Mouse (Mus musculus) neural tube, embryonic 12.5 days (tissue): ENCODE data around the gene Tti1. TPM values are rescaled to one million over a fixed set of nuclear protein-coding genes. Genes with fewer than 3 reads are reported as not detected.

Experiments
- ATAC-seq: fragments of 200-750 bp; cut with Nextera tagmentation; 2 replicates; pipeline ENCODE4 v1.8.0; 2017; ENCODE audit warnings: low read depth, mild to moderate bottlenecking, moderate TSS enrichment, moderate library complexity; ENCODE audit not compliant: low FRiP score
- H3K27ac ChIP-seq: fragments of 300-500 bp; sonication (generic); 2 replicates; pipeline ENCODE4 v1.5.1; 2016
- H3K27me3 ChIP-seq: fragments of 300-500 bp; sonication (generic); replicated peaks from 2 replicates; pipeline ENCODE4 v1.6.1; 2016; ENCODE audit warnings: mild to moderate bottlenecking
- H3K36me3 ChIP-seq: fragments of 300-500 bp; sonication (generic); 2 replicates; pipeline ENCODE4 v1.6.1; 2016; ENCODE audit warnings: mild to moderate bottlenecking
- H3K4me1 ChIP-seq: fragments of 300-500 bp; sonication (generic); 2 replicates; pipeline ENCODE4 v1.6.1; 2016
- H3K4me2 ChIP-seq: fragments of 300-500 bp; sonication (generic); replicated peaks from 2 replicates; pipeline ENCODE4 v1.6.1; 2016; ENCODE audit warnings: mild to moderate bottlenecking
- H3K4me3 ChIP-seq: fragments of 300-500 bp; sonication (generic); 2 replicates; pipeline ENCODE4 v1.5.1; 2016
- H3K9ac ChIP-seq: fragments of 300-500 bp; sonication (generic); 2 replicates; pipeline ENCODE4 v1.6.1; 2016; ENCODE audit warnings: mild to moderate bottlenecking
- H3K9me3 ChIP-seq: fragments of 300-500 bp; sonication (generic); 2 replicates; pipeline ENCODE4 v1.6.1; 2016; ENCODE audit warnings: mild to moderate bottlenecking
- WGBS: fragments of 180-500 bp; shearing (Covaris S2); methylation state at CpG from one replicate; pipeline ENCODE4 v1.1.7; 2016; 5-methylcytosine and 5-hydroxymethylcytosine counted together
- polyA plus RNA-seq: library from polyadenylated mRNA; unstranded; fragments of >200 nt; fragmentation: Nextera tagmentation; extraction: Ambion mirVana; gene quantifications from 2 replicates; pipeline ENCODE4 v1.2.1, GENCODE M21; 2016

Tti1 gene
- polyA plus RNA-seq, 1 experiment from 2014 or later: 23.8 TPM

DNA sequence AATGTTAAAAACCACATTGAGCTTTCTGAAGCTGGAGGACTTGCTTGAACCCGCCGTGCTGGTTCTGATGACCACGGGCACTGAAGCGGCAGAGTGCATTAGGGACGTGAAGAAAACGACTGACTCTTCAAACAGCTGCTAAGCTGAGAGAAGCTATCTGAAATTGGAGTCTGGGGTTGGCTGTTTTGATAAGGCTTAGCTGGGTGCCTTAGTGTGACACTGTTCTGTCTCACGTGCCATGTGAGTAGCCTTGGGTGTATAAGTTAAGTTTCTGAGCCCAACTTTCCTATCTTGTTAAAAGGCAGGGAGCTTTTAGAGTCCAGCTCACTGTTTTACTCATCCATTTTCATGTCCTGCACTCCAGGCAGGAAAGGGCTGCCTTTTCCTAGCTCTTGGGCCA lies 8.7 kb upstream of the Tti1 start:
- 81% methylated on average over 7 of the region's 7 CpGs for WGBS
- H3K4me3 ChIP-seq: no peak overlapping the region
- H3K4me1 ChIP-seq: no peaks in the 10 kb centered on the region
- H3K27ac ChIP-seq: no peak overlapping the region
- no peak for ATAC-seq
- H3K36me3 ChIP-seq: peaks cover 22% of the 10 kb centered on the region
- H3K4me2 ChIP-seq: no peak overlapping the region
- no peaks in the 10 kb centered on the region for H3K9me3 ChIP-seq
- H3K27me3 ChIP-seq: no peaks in the 10 kb centered on the region
- H3K9ac ChIP-seq: no peak overlapping the region

DNA sequence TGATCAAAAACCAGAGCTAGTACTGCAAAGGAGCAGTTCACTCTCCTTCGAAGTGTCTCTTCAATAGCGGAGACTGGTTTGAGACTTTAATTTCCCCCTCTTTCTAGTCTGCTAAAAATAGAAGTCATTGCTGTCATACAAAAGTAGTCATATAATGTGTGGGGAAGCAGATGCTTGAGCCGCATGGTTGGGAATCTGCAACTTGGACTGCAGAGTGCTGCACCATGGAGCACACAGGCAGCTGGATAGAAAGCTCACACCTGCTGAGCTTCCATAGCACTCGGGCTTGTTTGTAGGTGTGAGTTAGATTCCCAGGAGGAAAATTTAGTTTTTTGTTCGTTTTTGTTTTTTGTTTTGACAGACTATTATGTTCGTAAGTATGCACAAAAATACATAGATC lies 8.2 kb upstream of the Tti1 start:
- WGBS: 91% methylated on average over 6 of the region's 6 CpGs
- H3K4me1 ChIP-seq: peaks cover 4% of the 10 kb centered on the region
- ATAC-seq: no peak

DNA sequence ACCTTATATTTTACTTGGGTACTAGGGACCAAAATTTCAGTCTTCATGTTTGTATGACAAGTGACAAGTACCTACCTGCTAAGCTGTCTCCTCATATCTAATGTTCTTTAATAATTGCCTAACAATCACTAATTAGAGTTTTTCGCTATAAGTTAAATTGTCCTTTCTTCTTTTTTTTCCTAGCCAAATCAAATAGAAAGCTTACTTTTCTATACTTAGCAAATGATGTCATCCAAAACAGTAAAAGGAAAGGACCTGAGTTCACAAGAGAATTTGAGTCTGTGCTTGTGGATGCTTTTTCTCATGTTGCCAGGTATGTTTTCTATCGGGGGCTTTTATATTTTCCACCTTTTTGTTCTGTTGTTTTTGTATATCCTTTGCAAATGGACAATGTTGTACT lies 7.6 kb upstream of the Tti1 start:
- H3K9ac ChIP-seq: no peak overlapping the region
- ATAC-seq: no peak
- WGBS: 96% methylated on average over 2 of the region's 2 CpGs

More for the DNA sequence above, 8.2 kb upstream of the Tti1 start:
- Histone ChIP-seq H3K9me3 (no peaks in the 10 kb centered on the region), H3K27ac (no peak overlapping the region), H3K27me3 (no peaks in the 10 kb centered on the region), H3K4me3 (no peak overlapping the region), H3K4me2 (no peak overlapping the region), H3K36me3 (peaks cover 19% of the 10 kb centered on the region), H3K9ac (no peak overlapping the region)

DNA sequence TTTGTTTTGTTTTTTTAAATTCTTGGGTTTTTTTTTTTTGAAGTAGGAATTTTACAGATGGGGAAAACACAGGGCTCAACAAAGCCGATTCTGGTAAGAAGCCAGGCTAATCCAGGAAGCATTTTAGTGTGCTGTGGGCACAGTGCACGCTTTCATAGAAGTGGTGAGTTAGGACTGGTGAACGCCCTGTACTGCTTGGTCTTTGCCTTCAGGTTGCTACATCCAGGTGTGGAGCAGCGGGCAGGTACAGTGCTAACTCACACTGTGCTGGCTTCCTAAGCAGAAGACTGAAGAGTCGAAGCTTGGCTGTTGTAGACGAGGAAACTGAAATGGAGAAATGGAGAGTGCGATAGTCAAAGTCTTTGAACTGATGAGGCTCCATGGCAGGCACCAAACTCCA lies 1.8 kb upstream of the Tti1 start:
- Histone ChIP-seq H3K4me1 (peaks cover 32% of the 10 kb centered on the region), H3K4me2 (peak overlapping the region; percentile 88), H3K36me3 (no peaks in the 10 kb centered on the region), H3K9me3 (no peaks in the 10 kb centered on the region), H3K9ac (peak overlapping the region; percentile 91; the same call in 1 of the 2 replicates), H3K27ac (no peak overlapping the region), H3K27me3 (no peaks in the 10 kb centered on the region), H3K4me3 (no peak overlapping the region; the same call in 1 of the 2 replicates)
- WGBS: 90% methylated on average over 7 of the region's 7 CpGs
- no peak for ATAC-seq

More for the DNA sequence above, 7.6 kb upstream of the Tti1 start:
- no peak overlapping the region for H3K4me2 ChIP-seq
- no peak overlapping the region for H3K4me3 ChIP-seq
- peaks cover 9% of the 10 kb centered on the region for H3K4me1 ChIP-seq
- no peaks in the 10 kb centered on the region for H3K9me3 ChIP-seq
- H3K27ac ChIP-seq: no peak overlapping the region
- H3K36me3 ChIP-seq: peaks cover 19% of the 10 kb centered on the region
- no peaks in the 10 kb centered on the region for H3K27me3 ChIP-seq

DNA sequence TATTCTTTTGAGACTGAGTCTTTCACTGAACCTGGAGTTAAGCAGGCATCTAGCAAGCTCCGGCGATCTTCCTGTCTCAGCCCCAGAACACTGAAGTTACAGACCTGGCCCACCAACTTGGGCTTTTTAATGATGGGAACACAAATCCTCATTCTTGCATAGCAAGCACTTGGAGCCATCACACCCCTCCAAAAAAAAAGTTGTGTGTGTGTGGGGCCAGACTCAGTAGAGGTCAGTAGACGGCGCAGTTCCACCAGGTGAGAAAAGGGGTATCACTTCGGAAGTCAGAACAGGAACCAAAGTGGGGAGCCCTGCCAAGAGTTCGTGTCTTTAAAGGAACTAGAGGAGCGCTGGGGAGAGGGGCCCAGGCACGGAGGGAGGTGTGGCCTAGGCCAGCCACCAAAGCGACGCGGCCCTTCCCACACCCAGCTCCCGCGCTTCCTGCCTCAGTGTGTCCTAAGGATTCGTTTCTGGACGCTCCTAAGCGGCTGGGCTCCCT lies 329 bp downstream of the Tti1 start:
- peak overlapping the region; percentile 80 for H3K27ac ChIP-seq
- 2% methylated on average over 16 of the region's 16 CpGs for WGBS
- ATAC-seq: no peak
- no peaks in the 10 kb centered on the region for H3K36me3 ChIP-seq
- H3K4me1 ChIP-seq: peaks cover 32% of the 10 kb centered on the region
- peak overlapping the region; percentile 88 for H3K4me2 ChIP-seq
- no peaks in the 10 kb centered on the region for H3K9me3 ChIP-seq
- peak overlapping the region; percentile 91 for H3K9ac ChIP-seq
- no peaks in the 10 kb centered on the region for H3K27me3 ChIP-seq
- H3K4me3 ChIP-seq: peak overlapping the region; percentile 93

DNA sequence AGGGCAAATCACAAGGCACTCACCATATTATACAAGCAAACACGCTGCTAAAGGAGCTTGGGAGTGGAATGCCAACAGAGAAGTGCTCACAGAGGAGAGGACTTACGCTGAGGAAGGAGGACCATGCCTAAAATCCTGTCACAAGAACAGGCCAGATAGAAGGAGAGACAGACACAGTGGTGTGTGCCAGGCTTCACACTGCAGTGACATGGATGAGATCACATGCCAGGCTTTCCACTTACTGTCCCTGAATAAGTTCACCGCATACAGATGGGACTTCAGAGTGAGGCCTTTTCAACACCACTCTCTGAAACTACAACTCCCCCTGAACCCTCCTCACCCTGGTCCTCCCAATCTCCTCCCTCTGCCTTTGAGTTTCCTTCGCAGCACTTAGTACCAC lies 10.9 kb downstream of the Tti1 start:
- no peaks in the 10 kb centered on the region for H3K9me3 ChIP-seq
- no peaks in the 10 kb centered on the region for H3K36me3 ChIP-seq
- no peaks in the 10 kb centered on the region for H3K4me1 ChIP-seq
- H3K4me2 ChIP-seq: no peak overlapping the region
- no peak for ATAC-seq
- 90% methylated on average over 4 of the region's 4 CpGs for WGBS
- H3K9ac ChIP-seq: no peak overlapping the region
- H3K4me3 ChIP-seq: no peak overlapping the region
- no peak overlapping the region for H3K27ac ChIP-seq
- no peaks in the 10 kb centered on the region for H3K27me3 ChIP-seq

DNA sequence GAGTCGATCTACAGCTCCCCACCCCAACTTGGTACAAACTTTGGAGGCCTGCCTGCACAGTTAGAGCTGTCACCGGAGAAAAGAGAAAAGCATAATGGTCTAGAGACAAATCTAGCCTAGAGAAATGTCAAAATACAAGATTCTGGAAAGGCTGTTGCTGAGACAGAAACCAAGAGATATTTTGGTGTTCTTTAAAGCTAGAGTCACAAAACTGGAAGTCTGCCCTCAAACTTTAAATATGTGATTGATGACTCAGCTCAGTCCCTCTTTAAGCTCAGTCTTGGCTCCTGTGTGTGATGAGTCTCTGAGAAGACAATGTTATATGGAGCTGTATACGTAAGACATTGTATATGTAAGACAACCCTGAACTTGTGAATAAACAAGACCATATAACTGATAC lies 15.6 kb downstream of the Tti1 start:
- Histone ChIP-seq H3K4me1 (no peaks in the 10 kb centered on the region), H3K27me3 (no peaks in the 10 kb centered on the region)

DNA sequence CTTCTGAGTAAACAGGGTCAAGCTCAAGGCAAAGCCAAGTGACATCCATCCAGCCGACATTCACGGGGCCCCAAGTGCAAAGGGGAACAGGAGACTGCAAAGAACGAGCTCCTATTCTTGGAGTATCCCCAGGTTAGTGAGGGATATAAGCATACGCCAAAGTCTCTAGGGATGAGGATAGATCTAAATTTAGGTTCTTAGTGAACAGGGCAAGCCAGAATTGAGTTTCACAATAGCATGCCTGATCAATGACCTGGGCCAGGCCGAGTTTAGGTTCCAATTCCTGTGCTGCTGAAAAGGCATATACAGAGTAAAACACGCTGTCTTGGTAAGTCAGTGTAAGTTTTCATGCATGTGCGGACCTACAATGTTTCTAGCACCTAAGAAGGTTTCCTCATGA lies 18.9 kb downstream of the Tti1 start:
- Histone ChIP-seq H3K4me2 (no peak overlapping the region), H3K9ac (no peak overlapping the region), H3K27me3 (no peaks in the 10 kb centered on the region), H3K4me3 (no peak overlapping the region), H3K36me3 (peaks cover 26% of the 10 kb centered on the region), H3K27ac (no peak overlapping the region), H3K9me3 (no peaks in the 10 kb centered on the region), H3K4me1 (no peaks in the 10 kb centered on the region)
- ATAC-seq: no peak
- WGBS: 91% methylated on average over 7 of the region's 7 CpGs

More for the DNA sequence above, 15.6 kb downstream of the Tti1 start:
- Histone ChIP-seq H3K36me3 (peaks cover 18% of the 10 kb centered on the region; the same call in 1 of the 2 replicates), H3K27ac (no peak overlapping the region), H3K9me3 (no peaks in the 10 kb centered on the region), H3K4me2 (no peak overlapping the region), H3K4me3 (no peak overlapping the region), H3K9ac (no peak overlapping the region)
- no peak for ATAC-seq
- 92% methylated on average over 3 of the region's 3 CpGs for WGBS

DNA sequence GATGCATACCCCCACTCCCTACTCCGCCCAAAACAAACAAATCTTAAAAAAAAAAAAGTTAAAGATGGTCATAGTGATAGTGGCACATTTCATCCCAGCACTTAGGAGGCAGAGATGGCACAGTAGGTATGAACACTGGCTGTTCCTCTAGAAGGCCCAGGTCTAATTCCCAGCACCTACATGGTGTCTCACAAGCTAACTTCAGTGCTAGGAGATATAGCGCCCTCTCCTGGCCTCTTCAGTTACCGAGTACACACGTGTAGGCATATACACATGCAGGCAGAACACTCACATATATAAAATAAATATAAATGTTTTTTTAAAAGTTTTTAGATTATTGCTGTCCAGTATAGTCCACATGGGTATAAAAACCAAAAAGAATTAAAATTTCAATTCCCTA lies 22.6 kb downstream of the Tti1 start:
- Histone ChIP-seq H3K9ac (no peak overlapping the region), H3K27me3 (no peaks in the 10 kb centered on the region), H3K4me3 (no peak overlapping the region), H3K9me3 (no peaks in the 10 kb centered on the region), H3K4me2 (no peak overlapping the region), H3K27ac (no peak overlapping the region), H3K4me1 (no peaks in the 10 kb centered on the region), H3K36me3 (peaks cover 26% of the 10 kb centered on the region)
- ATAC-seq: no peak
- 95% methylated on average over 4 of the region's 4 CpGs for WGBS

DNA sequence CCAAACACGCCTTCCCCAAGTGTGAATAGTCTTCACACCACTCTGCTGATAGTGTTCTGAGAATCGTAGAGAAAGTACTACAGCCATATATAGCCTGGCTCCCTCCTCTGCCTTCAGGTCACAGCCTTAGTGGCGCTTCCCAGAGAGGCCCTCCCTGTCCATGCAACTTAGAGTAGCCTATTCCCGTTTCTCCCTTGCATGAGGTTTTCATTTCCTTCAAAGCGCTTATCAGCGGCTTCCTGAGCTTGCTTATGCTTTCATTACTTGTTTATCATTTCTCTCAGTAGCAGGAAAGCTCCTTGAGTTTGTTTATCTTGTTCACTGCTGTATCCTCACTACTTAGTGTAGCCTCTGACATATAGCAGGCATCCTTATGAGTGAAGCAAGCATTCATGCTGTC lies 23.6 kb downstream of the Tti1 start:
- Histone ChIP-seq H3K36me3 (peaks cover 29% of the 10 kb centered on the region), H3K9me3 (no peaks in the 10 kb centered on the region), H3K9ac (no peak overlapping the region), H3K27me3 (no peaks in the 10 kb centered on the region), H3K4me3 (no peak overlapping the region), H3K4me2 (no peak overlapping the region), H3K4me1 (no peaks in the 10 kb centered on the region), H3K27ac (no peak overlapping the region)
- ATAC-seq: no peak
- WGBS: 80% methylated on average over 6 of the region's 6 CpGs

DNA sequence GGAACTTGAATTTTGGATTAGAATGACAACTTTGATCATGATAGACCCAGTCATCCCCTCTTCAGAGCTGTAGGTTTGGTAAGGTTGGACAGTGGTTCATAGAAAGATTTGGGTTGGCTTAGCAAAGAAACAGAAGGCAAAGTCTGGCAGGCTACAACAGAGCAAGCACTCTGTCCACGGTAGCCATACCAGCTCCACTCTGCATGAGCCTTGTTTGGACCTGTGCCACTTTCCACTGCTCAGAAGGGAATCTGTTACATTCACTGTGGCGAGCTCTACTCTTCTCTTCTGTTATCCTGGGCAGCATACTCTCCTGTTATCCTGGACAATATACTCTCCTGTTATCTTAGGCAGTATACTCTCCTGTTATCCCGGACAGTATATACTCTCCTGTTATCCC lies 29.4 kb downstream of the Tti1 start:
- no peak overlapping the region for H3K4me2 ChIP-seq
- peaks cover 25% of the 10 kb centered on the region for H3K36me3 ChIP-seq
- no peak overlapping the region for H3K4me3 ChIP-seq
- H3K27me3 ChIP-seq: no peaks in the 10 kb centered on the region
- H3K4me1 ChIP-seq: no peaks in the 10 kb centered on the region
- H3K27ac ChIP-seq: no peak overlapping the region
- WGBS: 87% methylated on average over 3 of the region's 3 CpGs
- H3K9ac ChIP-seq: no peak overlapping the region
- ATAC-seq: no peak
- H3K9me3 ChIP-seq: no peaks in the 10 kb centered on the region

DNA sequence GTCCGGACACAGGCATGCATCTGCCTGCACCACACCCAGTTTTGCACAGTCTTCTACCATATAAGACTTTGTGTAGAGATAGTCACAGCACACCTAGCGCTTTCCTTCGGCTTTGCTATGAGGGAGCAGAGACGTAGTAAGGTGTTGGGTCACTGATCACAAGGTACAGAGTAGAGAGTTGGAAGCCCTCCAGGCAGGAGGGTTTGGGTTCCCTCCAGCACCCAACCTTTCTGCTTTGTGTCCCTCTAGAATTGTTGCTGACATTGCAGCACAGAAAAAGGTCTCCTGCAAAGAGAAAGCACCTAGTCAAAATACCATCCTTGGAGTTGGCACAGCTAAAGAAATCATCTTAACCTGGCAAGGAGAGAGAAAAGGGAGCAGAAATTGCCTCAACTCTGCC lies 35.7 kb downstream of the Tti1 start:
- WGBS: 95% methylated on average over 4 of the region's 4 CpGs
- no peak overlapping the region for H3K4me3 ChIP-seq
- H3K4me2 ChIP-seq: no peak overlapping the region
- no peaks in the 10 kb centered on the region for H3K27me3 ChIP-seq
- peaks cover 29% of the 10 kb centered on the region for H3K4me1 ChIP-seq
- H3K9ac ChIP-seq: no peak overlapping the region
- no peaks in the 10 kb centered on the region for H3K9me3 ChIP-seq
- no peak overlapping the region for H3K27ac ChIP-seq
- H3K36me3 ChIP-seq: peaks cover 40% of the 10 kb centered on the region
- no peak for ATAC-seq

DNA sequence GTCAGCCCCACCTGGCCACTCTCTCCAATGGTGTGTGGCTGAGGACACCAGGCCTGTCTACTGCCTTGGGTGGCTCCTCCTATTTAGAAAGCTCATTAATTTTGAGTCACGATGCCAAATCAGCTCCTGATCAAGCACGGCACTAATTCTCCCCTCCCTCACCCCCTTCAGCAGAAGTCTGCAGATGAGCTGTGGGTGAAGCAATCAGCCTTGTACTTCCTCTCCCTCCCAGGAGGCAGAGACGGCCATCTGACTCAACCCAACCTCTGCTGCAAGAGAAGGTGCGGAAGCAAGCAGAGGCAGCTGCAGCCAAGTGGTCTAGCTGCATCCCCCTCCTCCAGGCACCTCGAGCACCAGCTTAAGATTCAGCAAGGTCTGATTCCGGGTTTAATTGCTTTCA lies 37.2 kb downstream of the Tti1 start:
- no peak for ATAC-seq
- Histone ChIP-seq H3K4me1 (peaks cover 29% of the 10 kb centered on the region), H3K9ac (no peak overlapping the region), H3K27ac (no peak overlapping the region), H3K27me3 (no peaks in the 10 kb centered on the region), H3K9me3 (no peaks in the 10 kb centered on the region), H3K36me3 (peaks cover 32% of the 10 kb centered on the region), H3K4me3 (no peak overlapping the region), H3K4me2 (no peak overlapping the region)
- 68% methylated on average over 6 of the region's 6 CpGs for WGBS
